Mouse (Mus musculus) NIH3T3 (cell line): ENCODE measurements around the gene Samd4.
A peak's percentile ranks its signal among the peaks of the same experiment; 100 is the strongest.

Experiments used
- DNase-seq: peaks from one replicate; pipeline ENCODE4 v3.0.0-alpha.2; 2012; ENCODE audit warnings: low read depth

Gene Samd4

GRCm38 (mm10) chr14:47000096-47000736 lies 117.6 kb downstream of the Samd4 start:
- DNase-seq = no peak

DNA sequence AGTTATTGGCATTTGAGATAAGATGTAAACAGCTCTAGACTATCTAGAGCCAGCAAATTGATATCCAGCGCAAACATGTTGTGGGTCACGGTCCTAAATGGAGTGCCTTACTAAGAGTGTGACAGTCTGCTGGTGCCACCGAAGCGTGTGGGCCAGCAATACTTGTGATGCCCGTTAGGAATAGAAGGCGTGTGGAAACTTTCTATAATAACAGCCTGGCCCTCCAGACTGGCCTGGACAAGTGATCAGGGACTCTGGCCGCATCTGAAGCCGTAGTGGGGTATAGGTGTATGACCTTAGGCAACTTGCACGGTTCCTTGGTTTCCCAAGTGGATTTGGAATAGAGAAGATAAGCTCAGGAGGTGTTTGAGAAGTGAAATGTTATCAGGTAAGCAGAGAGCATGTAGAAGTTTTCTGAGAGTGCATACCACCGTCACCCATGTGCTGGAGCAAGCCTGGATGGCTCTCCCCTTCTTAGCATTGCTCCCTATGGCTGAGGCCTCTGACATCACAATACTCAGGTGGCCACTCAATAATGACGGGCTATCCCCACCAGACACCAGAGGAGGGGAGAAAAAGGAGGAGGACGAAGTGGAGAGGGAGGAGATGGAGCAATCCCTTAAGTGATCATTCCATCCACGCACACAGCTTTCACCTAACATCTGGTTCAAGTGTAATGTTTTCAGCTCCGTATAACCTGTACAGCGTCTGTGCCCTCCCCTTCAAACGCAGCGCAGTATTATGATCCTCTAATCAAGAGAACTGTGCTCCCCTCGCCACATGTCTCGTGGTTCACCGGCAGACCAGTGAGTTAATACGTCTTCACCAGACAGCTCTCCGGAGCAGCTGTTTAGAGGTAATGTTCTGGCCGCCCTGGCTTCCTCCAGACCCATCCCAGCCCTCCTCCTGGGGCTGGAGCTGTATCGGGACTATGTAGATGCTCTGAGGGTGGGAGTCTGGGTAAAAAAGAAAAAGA lies 118.4 kb downstream of the Samd4 start:
- no peak for DNase-seq

- peak; percentile 67 for DNase-seq
Observed at GRCm38 (mm10) chr14:47004161-47004560, 121.5 kb downstream of the Samd4 start.

DNA sequence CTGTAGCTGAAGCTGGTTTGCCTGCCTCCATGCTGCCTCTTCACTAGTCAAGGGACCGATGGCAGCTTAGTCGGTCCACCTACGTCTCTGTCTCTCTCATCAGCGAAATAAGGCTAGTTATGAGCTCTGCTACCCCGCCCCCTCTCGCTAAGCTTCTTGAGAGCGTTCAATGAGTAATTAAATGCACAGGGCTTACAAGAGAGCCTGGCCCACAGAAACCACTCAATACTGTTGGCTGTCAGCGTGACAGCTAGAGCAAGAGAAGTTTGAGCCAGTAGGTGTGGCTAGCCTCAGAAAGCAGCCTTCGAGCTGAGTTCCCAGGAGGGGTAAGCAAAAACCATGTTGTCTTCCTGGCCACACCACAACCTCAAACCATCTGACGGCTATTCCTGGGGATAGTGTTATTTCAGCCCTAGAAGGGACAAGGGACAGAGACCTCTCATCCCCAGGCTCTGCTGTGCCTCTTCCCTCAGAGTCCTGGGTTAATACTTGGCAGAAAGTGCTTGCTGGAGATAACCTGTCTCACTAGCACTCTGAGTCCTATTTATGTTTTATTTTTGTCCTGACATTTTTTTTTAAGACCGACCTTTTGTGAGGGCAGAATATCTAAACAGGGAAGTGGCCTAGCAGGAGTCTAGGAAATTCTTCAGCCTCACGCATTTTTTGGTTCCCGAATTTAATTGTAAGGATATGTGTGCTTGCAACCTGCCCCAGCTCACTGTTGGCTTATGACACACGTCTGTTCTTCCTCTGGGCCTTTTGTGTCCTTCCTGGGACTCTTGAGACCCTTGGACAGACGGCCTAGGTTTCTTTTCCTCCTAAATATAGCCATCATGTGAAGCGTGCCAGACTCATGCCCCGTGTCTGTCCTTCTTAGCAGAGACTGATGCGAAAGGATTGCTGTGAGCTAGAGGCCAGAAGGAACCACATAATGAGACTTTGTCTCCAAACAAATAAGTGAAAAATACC lies 128.8 kb downstream of the Samd4 start:
- no peak for DNase-seq

DNA sequence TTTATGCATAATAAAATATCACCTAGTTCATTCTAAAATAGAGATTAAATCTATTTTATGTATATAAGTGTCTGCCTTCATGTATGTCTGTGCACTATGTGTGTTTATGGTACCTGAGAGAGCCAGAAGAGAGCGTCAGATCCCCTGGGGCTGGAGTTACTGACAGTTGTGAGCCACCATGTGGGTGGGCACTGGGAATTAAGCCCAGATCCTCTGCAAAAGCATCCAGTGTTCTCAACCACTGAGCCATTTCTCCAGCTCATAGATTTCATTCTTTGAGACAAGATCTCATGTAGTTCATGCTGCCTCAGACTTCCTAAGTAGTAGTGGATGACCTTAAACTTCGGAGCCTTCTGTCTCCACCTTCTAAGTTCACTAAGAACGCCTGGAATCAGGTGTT lies 133.0 kb downstream of the Samd4 start:
- DNase-seq = no peak

DNA sequence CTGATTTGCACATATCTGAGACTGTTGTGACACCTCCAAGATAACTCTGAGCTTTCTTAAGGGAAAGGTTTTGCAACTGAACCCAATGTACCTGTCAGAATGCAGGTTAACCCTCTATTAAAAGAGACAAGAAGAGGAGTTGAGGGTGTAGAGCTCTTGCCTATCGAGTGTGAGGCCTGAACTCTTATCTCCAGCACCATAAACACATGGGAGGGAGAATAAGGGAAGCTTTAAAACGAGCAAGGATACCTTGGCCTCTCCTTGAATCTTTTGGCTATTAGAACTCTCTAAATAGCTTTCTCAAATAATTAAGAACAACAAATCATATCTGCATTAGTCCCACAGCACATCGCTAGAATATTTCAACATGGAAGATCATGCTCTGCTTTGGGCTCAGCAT lies 135.0 kb downstream of the Samd4 start:
- DNase-seq = no peak

GRCm38 (mm10) chr14:47020886-47021285 lies 138.2 kb downstream of the Samd4 start:
- DNase-seq = no peak

DNA sequence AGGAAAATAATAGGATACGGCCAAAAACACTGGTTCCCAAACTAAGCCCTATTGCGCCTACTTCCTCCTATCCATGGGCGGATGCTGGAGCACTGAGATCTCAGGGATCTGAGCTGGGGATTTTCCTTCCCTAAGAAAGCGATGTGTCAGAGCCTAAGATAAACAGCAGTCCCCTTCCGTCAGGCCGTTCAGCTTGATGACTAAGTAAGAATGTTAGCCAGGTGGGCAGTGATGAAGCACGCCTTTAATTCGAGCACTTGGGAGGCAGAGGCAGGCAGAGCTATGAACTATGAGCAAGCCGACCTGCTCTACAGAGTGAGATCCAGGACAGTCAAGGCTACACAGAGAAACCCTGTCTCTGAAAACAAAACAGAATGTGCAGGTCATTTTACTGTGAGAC lies 140.9 kb downstream of the Samd4 start:
- no peak for DNase-seq

GRCm38 (mm10) chr14:47027431-47028118 lies 144.9 kb downstream of the Samd4 start:
- no peak for DNase-seq

- no peak for DNase-seq
Observed at GRCm38 (mm10) chr14:47031542-47031941, 148.9 kb downstream of the Samd4 start.

GRCm38 (mm10) chr14:47032140-47032539 lies 149.5 kb downstream of the Samd4 start:
- no peak for DNase-seq

- DNase-seq = no peak
Observed at GRCm38 (mm10) chr14:47033423-47033822, 150.8 kb downstream of the Samd4 start.

GRCm38 (mm10) chr14:47041699-47042098 lies 159.0 kb downstream of the Samd4 start:
- no peak for DNase-seq

DNA sequence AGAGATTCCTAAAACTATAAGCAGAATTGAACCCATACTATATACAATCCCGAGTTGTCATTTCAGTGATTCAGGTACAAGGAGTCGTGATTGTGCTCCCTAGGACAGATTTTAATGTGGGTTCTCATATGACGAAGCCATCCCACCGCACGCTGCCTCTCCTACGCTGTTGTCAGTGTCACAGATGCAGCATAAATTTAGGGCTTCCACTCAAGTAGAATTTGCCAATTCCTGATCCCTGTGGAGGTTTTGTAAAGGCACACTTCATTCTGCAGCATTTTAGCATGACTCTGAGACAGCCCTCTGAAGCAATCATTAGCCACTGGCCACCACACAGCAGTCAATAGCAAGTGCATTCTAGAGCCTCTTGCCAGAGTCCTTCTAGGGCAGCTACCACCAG lies 166.4 kb downstream of the Samd4 start:
- DNase-seq = peak; percentile 34

GRCm38 (mm10) chr14:47051743-47052610 lies 169.3 kb downstream of the Samd4 start:
- no peak for DNase-seq

DNA sequence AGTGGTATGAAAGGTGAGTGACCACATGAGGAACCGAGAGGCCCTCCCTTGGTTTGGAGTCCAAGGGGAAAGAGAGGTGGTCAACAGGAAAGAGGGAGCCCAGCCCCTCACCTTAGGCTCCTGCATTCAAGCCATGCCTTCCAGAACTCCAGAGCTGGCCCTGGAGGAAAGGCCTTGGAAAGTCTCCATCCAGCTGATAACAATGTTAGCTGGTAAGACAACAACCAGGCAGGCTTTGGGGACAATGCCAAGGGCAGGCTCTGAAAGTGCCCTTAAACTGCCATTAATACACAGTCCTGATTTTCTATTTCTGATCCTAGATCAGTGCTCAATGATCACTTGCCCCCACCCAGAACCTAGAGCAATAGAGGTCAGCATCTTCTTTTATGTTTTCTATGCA lies 170.4 kb downstream of the Samd4 start:
- DNase-seq = no peak

GRCm38 (mm10) chr14:47053824-47054223 lies 171.2 kb downstream of the Samd4 start:
- DNase-seq = no peak

GRCm38 (mm10) chr14:47058969-47059368 lies 176.3 kb downstream of the Samd4 start:
- peak; percentile 53 for DNase-seq

DNA sequence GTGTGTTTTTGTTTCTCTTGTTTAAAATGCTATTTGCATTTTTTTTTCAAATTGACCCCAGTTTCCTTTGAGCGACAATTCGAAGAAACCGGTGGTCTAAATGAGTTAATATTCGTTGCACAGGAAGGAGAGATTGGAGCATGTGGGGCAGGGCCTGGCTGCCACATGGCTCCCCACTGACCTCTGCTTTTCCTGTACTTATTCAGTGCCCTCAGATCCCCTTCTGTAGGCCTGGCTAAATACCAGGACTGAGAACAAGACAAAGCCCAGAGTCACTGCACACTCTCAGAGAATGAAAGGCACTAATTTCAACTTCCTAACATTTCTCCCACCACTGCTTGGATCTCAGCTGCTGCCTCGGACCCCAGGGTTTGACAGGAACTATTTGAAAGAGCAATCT lies 182.4 kb downstream of the Samd4 start:
- DNase-seq = no peak

GRCm38 (mm10) chr14:47066901-47067300 lies 184.2 kb downstream of the Samd4 start:
- DNase-seq = no peak
